Mouse (Mus musculus) liver, adult 2 months (tissue): ENCODE data around the gene Ccdc3.

Source experiments
- CTCF ChIP-seq: fragments of 200-500 bp; IDR thresholded peaks from 2 replicates; pipeline ENCODE4 v1.5.1; 2011; ENCODE audit warnings: low read depth, low read length, control low read depth
- POLR2A ChIP-seq: fragments of 200-500 bp; IDR thresholded peaks from 2 replicates; pipeline ENCODE4 v1.6.1; 2011; ENCODE audit warnings: low read length, control low read depth; ENCODE audit not compliant: insufficient read depth; ENCODE audit errors: extremely low read depth

DNA sequence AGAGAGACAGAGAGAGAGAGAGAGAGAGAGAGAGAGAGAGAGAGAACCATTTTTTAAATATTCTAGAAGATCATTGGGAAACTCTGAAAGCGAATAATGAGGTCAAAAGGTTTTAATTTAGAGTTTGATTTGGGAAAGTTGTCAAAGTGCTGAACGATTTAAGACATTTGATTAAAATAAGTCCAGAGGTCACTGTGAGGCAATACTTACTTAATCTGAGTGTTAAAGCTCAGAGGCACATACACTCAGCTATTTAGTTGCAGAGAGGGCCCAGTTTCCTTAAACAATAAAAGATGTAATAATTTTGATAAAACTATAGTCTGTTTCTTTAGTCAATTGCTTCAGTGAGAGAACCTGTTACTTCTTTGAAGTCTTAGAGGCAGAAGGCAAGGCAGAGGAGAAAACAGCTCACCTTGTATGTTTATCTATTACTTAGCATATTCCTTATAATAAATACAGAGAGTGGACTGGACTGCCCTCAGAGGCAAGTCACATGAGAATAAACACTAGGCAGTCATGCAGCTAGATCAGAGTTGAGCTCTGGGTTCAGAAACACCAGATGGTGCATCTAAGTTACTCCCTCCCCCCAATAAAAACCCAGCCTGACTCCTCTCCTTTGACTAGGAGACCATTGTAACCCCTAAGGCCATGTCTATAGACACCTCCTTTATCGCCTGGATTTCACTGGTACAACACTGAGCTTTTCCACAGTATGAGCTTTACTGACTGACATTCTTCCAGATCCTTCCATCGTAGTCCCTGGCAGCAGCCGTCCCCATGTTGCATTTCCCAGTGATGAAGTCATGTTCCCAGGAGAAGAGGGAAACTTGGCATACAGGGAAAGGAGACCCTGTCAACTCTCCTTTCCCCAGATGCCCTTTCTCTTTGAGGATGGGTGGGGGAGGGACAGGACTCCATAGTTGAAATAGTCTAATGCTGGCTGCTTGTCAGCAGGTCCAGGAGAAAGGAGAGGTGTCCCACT, 44.2 kb downstream of the Ccdc3 start:
- TF ChIP-seq CTCF (no peak), POLR2A (no peak)
